In genomic region chr8:94942566-94942965, GRCm38 (mm10) we compare ENCODE assay signal across 10 mouse cellular contexts. TPM values are rescaled to one million over a fixed set of nuclear protein-coding genes. Genes with fewer than 3 reads are reported as not detected.
DNase-seq lines count a peak whose midpoint lies in the region; ATAC-seq and TF ChIP-seq lines count a peak whose summit lies in the region.
"Had no signal": no experiment of that assay in that cellular context is flagged by ENCODE, and none has a peak within 500 bp of the region (broad histone marks: within the 10 kb centered on the region; RNA-seq: fewer than 3 reads in every experiment).

No protein-coding gene starts in this region.

- DNase-seq in kidney, adult 11 months: peak; percentile 51
- DNase-seq in adrenal gland, adult 18-20 months (ENCODE audit: low spot score in 2 of 2): peak; percentile 64 to 72
- peak; percentile 55 for DNase-seq in midbrain, postnatal 0 days (ENCODE audit: low spot score)
- peak; percentile 27 for DNase-seq in testis, postnatal 14 days (ENCODE audit: low spot score)

- H3K27ac ChIP-seq in kidney, embryonic 16.5 days (ENCODE audit: low read length): no peak overlapping the region
- H3K27ac ChIP-seq in embryonic fibroblast, embryonic 13.5 days (ENCODE audit: insufficient read depth, low read length): no peak overlapping the region
- H3K27ac ChIP-seq in hindbrain, embryonic 16.5 days (ENCODE audit: low read depth, low read length): no peak overlapping the region
- H3K27ac ChIP-seq in limb, embryonic 13.5 days: no peak overlapping the region
- H3K27ac ChIP-seq in midbrain, postnatal 0 days (ENCODE audit: low read depth, low read length): no peak overlapping the region
- H3K27ac ChIP-seq: embryonic facial prominence, embryonic 12.5 days; lung, embryonic 15.5 days had no signal

- H3K4me3 ChIP-seq in kidney, embryonic 16.5 days (ENCODE audit: low read length): no peak overlapping the region
- H3K4me3 ChIP-seq in embryonic fibroblast, embryonic 13.5 days (ENCODE audit: insufficient read depth, low read length): no peak overlapping the region
- no peak overlapping the region for H3K4me3 ChIP-seq in hindbrain, embryonic 16.5 days (ENCODE audit: low read length)
- H3K4me3 ChIP-seq in limb, embryonic 13.5 days: no peak overlapping the region
- H3K4me3 ChIP-seq in midbrain, postnatal 0 days (ENCODE audit: low read depth, low read length): no peak overlapping the region
- H3K4me3 ChIP-seq: embryonic facial prominence, embryonic 12.5 days; lung, embryonic 15.5 days had no signal

- ATAC-seq in kidney, embryonic 16.5 days (ENCODE audit: low FRiP score, low TSS enrichment): no peak
- peak; percentile 30; the same call in 1 of the 2 replicates for ATAC-seq in hindbrain, embryonic 16.5 days
- peak; percentile 36; the same call in 1 of the 2 replicates for ATAC-seq in limb, embryonic 13.5 days (ENCODE audit: low FRiP score, low read depth)
- ATAC-seq in midbrain, postnatal 0 days (ENCODE audit: low FRiP score): peak; percentile 16; the same call in 1 of the 2 replicates

- H3K4me1 ChIP-seq in kidney, embryonic 16.5 days (ENCODE audit: insufficient read depth, low read length): no peaks in the 10 kb centered on the region
- H3K4me1 ChIP-seq in embryonic fibroblast, embryonic 13.5 days (ENCODE audit: control insufficient read depth, insufficient read depth, low read length): no peaks in the 10 kb centered on the region
- H3K4me1 ChIP-seq in hindbrain, embryonic 16.5 days (ENCODE audit: control insufficient read depth, insufficient read depth, low read depth, low read length): no peaks in the 10 kb centered on the region; the same call in 1 of the 2 replicates
- H3K4me1 ChIP-seq in limb, embryonic 13.5 days: no peaks in the 10 kb centered on the region
- no peaks in the 10 kb centered on the region for H3K4me1 ChIP-seq in midbrain, postnatal 0 days (ENCODE audit: insufficient read depth, low read length)
- H3K4me1 ChIP-seq: embryonic facial prominence, embryonic 12.5 days; lung, embryonic 15.5 days had no signal

- no peaks in the 10 kb centered on the region for H3K36me3 ChIP-seq in kidney, embryonic 16.5 days (ENCODE audit: insufficient read depth, low read length)
- no peaks in the 10 kb centered on the region for H3K36me3 ChIP-seq in hindbrain, embryonic 16.5 days (ENCODE audit: control insufficient read depth, insufficient read depth, low read length)
- no peaks in the 10 kb centered on the region for H3K36me3 ChIP-seq in limb, embryonic 13.5 days
- H3K36me3 ChIP-seq in midbrain, postnatal 0 days (ENCODE audit: insufficient read depth, low read length): no peaks in the 10 kb centered on the region
- H3K36me3 ChIP-seq: embryonic facial prominence, embryonic 12.5 days; lung, embryonic 15.5 days had no signal

- no peaks in the 10 kb centered on the region for H3K9me3 ChIP-seq in kidney, embryonic 16.5 days (ENCODE audit: low read length)
- H3K9me3 ChIP-seq in hindbrain, embryonic 16.5 days (ENCODE audit: control insufficient read depth, low read length): no peaks in the 10 kb centered on the region
- no peaks in the 10 kb centered on the region for H3K9me3 ChIP-seq in limb, embryonic 13.5 days
- no peaks in the 10 kb centered on the region for H3K9me3 ChIP-seq in midbrain, postnatal 0 days (ENCODE audit: low read length)
- H3K9me3 ChIP-seq: embryonic facial prominence, embryonic 12.5 days; lung, embryonic 15.5 days had no signal

- WGBS in kidney, embryonic 16.5 days: 19% methylated on average over 6 of the region's 6 CpGs
- 16% methylated on average over 6 of the region's 6 CpGs for WGBS in hindbrain, embryonic 16.5 days
- WGBS in limb, embryonic 13.5 days: 13% methylated on average over 6 of the region's 6 CpGs
- 12% methylated on average over 6 of the region's 6 CpGs for WGBS in midbrain, postnatal 0 days

- TF ChIP-seq CTCF in embryonic fibroblast, embryonic 13.5 days (IDR thresholded peaks at IDR 0.05; ENCODE audit: borderline replicate concordance, insufficient read depth, low read length): peak; percentile 79; the same call in 1 of the 2 replicates
- TF ChIP-seq CTCF in midbrain, postnatal 0 days (IDR thresholded peaks at IDR 0.05): peak; percentile 92

- H3K9ac ChIP-seq in kidney, embryonic 16.5 days (replicated peaks; ENCODE audit: low read length): no peak overlapping the region
- H3K9ac ChIP-seq in hindbrain, embryonic 16.5 days (ENCODE audit: low read depth, low read length): no peak overlapping the region
- no peak overlapping the region for H3K9ac ChIP-seq in limb, embryonic 13.5 days
- H3K9ac ChIP-seq in midbrain, postnatal 0 days (replicated peaks; ENCODE audit: low read length, poor library complexity, severe bottlenecking): no peak overlapping the region
- H3K9ac ChIP-seq: embryonic facial prominence, embryonic 12.5 days; lung, embryonic 15.5 days had no signal

- H3K27me3 ChIP-seq in kidney, embryonic 16.5 days (ENCODE audit: insufficient read depth, low read length): no peaks in the 10 kb centered on the region
- H3K27me3 ChIP-seq in hindbrain, embryonic 16.5 days (replicated peaks; ENCODE audit: control insufficient read depth, insufficient read depth, low read length): no peaks in the 10 kb centered on the region
- H3K27me3 ChIP-seq in limb, embryonic 13.5 days: no peaks in the 10 kb centered on the region
- H3K27me3 ChIP-seq in midbrain, postnatal 0 days (ENCODE audit: insufficient read depth, low read length): no peaks in the 10 kb centered on the region; the same call in 1 of the 2 replicates
- H3K27me3 ChIP-seq: embryonic facial prominence, embryonic 12.5 days had no signal

- TF ChIP-seq POLR2A in embryonic fibroblast, embryonic 13.5 days (IDR thresholded peaks at IDR 0.05; ENCODE audit: low read depth, low read length): no peak

- H3K4me2 ChIP-seq in kidney, embryonic 16.5 days (replicated peaks; ENCODE audit: low read depth, low read length): no peak overlapping the region
- H3K4me2 ChIP-seq in hindbrain, embryonic 16.5 days (ENCODE audit: low read length): no peak overlapping the region
- no peak overlapping the region for H3K4me2 ChIP-seq in limb, embryonic 13.5 days (replicated peaks)
- no peak overlapping the region for H3K4me2 ChIP-seq in midbrain, postnatal 0 days (ENCODE audit: low read depth, low read length, poor library complexity, severe bottlenecking)
- H3K4me2 ChIP-seq: embryonic facial prominence, embryonic 12.5 days; lung, embryonic 15.5 days had no signal

RNA-seq across cellular contexts. Expression of gene Adgrg5, which starts 19.1 kb away (rescaled TPM):
- polyA plus RNA-seq in kidney, embryonic 16.5 days (2015; fragmentation: Nextera tagmentation; extraction: Ambion mirVana): 0.05 and 0.08 TPM in 2 replicates
- total RNA-seq in adrenal gland, adult 18-20 months (2021): 1 to 10 TPM; 1.4 to 1.6 TPM
- 0.49 and 0.63 TPM in 2 replicates for polyA plus RNA-seq in embryonic fibroblast, embryonic 13.5 days (2011; ENCODE audit: insufficient read length, low read depth, missing spikeins)
- polyA plus RNA-seq in hindbrain, embryonic 16.5 days (2015; fragmentation: Nextera tagmentation; extraction: Ambion mirVana): 0.05 and 0.09 TPM in 2 replicates
- polyA plus RNA-seq in limb, embryonic 13.5 days (2015; fragmentation: Nextera tagmentation; extraction: Ambion mirVana): 0.10 and 0.13 TPM in 2 replicates
- total RNA-seq in midbrain, postnatal 0 days (2014; rRNA removed): not detected in 2 replicates
- 0.17 and 0.21 TPM in 2 replicates for polyA plus RNA-seq in midbrain, postnatal 0 days (2015; fragmentation: Nextera tagmentation; extraction: Ambion mirVana)

RNA-seq across cellular contexts. Expression of gene Ccdc102a, which starts 24.7 kb away (rescaled TPM):
- 20.1 and 21.0 TPM in 2 replicates for polyA plus RNA-seq in kidney, embryonic 16.5 days (2015; fragmentation: Nextera tagmentation; extraction: Ambion mirVana)
- 1 to 10 TPM; 5.2 to 5.5 TPM for total RNA-seq in adrenal gland, adult 18-20 months (2021)
- 39.2 and 43.7 TPM in 2 replicates for polyA plus RNA-seq in embryonic fibroblast, embryonic 13.5 days (2011; ENCODE audit: insufficient read length, low read depth, missing spikeins)
- polyA plus RNA-seq in hindbrain, embryonic 16.5 days (2015; fragmentation: Nextera tagmentation; extraction: Ambion mirVana): 5.7 and 6.9 TPM in 2 replicates
- polyA plus RNA-seq in limb, embryonic 13.5 days (2015; fragmentation: Nextera tagmentation; extraction: Ambion mirVana): 46.3 and 46.6 TPM in 2 replicates
- 5.4 and 6.1 TPM in 2 replicates for total RNA-seq in midbrain, postnatal 0 days (2014; rRNA removed)
- polyA plus RNA-seq in midbrain, postnatal 0 days (2015; fragmentation: Nextera tagmentation; extraction: Ambion mirVana): 3.6 and 3.7 TPM in 2 replicates

RNA-seq across cellular contexts. Expression of gene Adgrg1, which starts 32.0 kb away (rescaled TPM):
- 66.2 and 67.8 TPM in 2 replicates for polyA plus RNA-seq in kidney, embryonic 16.5 days (2015; fragmentation: Nextera tagmentation; extraction: Ambion mirVana)
- total RNA-seq in adrenal gland, adult 18-20 months (2021): 10 to 100 TPM; 24.1 to 43.3 TPM
- 3.1 and 3.4 TPM in 2 replicates for polyA plus RNA-seq in embryonic fibroblast, embryonic 13.5 days (2011; ENCODE audit: insufficient read length, low read depth, missing spikeins)
- 112 and 135 TPM in 2 replicates for polyA plus RNA-seq in hindbrain, embryonic 16.5 days (2015; fragmentation: Nextera tagmentation; extraction: Ambion mirVana)
- polyA plus RNA-seq in limb, embryonic 13.5 days (2015; fragmentation: Nextera tagmentation; extraction: Ambion mirVana): 7.9 and 8.7 TPM in 2 replicates
- total RNA-seq in midbrain, postnatal 0 days (2014; rRNA removed): 218 and 247 TPM in 2 replicates
- 114 and 125 TPM in 2 replicates for polyA plus RNA-seq in midbrain, postnatal 0 days (2015; fragmentation: Nextera tagmentation; extraction: Ambion mirVana)
